Mouse (Mus musculus) neutrophil, adult 5-6 weeks (primary cell): Measurements from ENCODE around the gene Tspan14. TPM values are rescaled to one million over a fixed set of nuclear protein-coding genes. Genes with fewer than 3 reads are reported as not detected.

Experiments used
- ATAC-seq: fragments of 151-379, 151-347 bp; 2 replicates; pipeline ENCODE4 v1.8.0; 2017; ENCODE audit warnings: mild to moderate bottlenecking, moderate TSS enrichment; ENCODE audit not compliant: insufficient number of reproducible peaks, poor library complexity, low FRiP score, severe bottlenecking; ENCODE audit errors: extremely low read depth
- total RNA-seq: library from RNA; stranded (forward); fragments of 200-1000 nt; gene quantifications from 2 replicates; pipeline ENCODE4 v1.2.3, GENCODE M21; 2017

The Tspan14 gene
- total RNA-seq: 56.7 and 60.5 TPM in 2 replicates

GRCm38 (mm10) chr14:40966392-40966861 is at the start of gene Tspan14:
Gene Tspan14, minus strand, starts transcription at chr14:40966807.
- no peak for ATAC-seq

GRCm38 (mm10) chr14:41014701-41015240 is 48.2 kb upstream of the Tspan14 start:
- ATAC-seq: no peak

- peak; percentile 89 for ATAC-seq
Observed at GRCm38 (mm10) chr14:41013630-41014613, 47.3 kb upstream of the Tspan14 start, which contains the start of gene Fam213a. Gene Fam213a, minus strand, starts transcription at chr14:41013788.

- no peak for ATAC-seq
Observed at GRCm38 (mm10) chr14:41013143-41013542, 46.5 kb upstream of the Tspan14 start.

GRCm38 (mm10) chr14:41011916-41012315 is 45.3 kb upstream of the Tspan14 start:
- no peak for ATAC-seq

GRCm38 (mm10) chr14:41008138-41008537 is 41.5 kb upstream of the Tspan14 start:
- ATAC-seq: no peak

- ATAC-seq: no peak
Observed at GRCm38 (mm10) chr14:41007641-41008040, 41.0 kb upstream of the Tspan14 start.

GRCm38 (mm10) chr14:41006899-41007298 is 40.3 kb upstream of the Tspan14 start:
- no peak for ATAC-seq

GRCm38 (mm10) chr14:41006263-41006662 is 39.7 kb upstream of the Tspan14 start:
- no peak for ATAC-seq

GRCm38 (mm10) chr14:41005716-41006115 is 39.1 kb upstream of the Tspan14 start:
- no peak for ATAC-seq

- ATAC-seq: no peak
Observed at GRCm38 (mm10) chr14:41004201-41005141, 37.9 kb upstream of the Tspan14 start.

GRCm38 (mm10) chr14:41001576-41001975 is 35.0 kb upstream of the Tspan14 start:
- no peak for ATAC-seq

- no peak for ATAC-seq
Observed at GRCm38 (mm10) chr14:41000801-41001200, 34.2 kb upstream of the Tspan14 start.

GRCm38 (mm10) chr14:40999904-41000645 is 33.5 kb upstream of the Tspan14 start:
- ATAC-seq: peak; percentile 96

GRCm38 (mm10) chr14:40996171-40996570 is 29.6 kb upstream of the Tspan14 start:
- no peak for ATAC-seq

- no peak for ATAC-seq
Observed at GRCm38 (mm10) chr14:40992464-40992863, 25.9 kb upstream of the Tspan14 start.

GRCm38 (mm10) chr14:40988780-40989179 is 22.2 kb upstream of the Tspan14 start:
- ATAC-seq: no peak

- no peak for ATAC-seq
Observed at GRCm38 (mm10) chr14:40987184-40987583, 20.6 kb upstream of the Tspan14 start.
